In the genomic region with DNA sequence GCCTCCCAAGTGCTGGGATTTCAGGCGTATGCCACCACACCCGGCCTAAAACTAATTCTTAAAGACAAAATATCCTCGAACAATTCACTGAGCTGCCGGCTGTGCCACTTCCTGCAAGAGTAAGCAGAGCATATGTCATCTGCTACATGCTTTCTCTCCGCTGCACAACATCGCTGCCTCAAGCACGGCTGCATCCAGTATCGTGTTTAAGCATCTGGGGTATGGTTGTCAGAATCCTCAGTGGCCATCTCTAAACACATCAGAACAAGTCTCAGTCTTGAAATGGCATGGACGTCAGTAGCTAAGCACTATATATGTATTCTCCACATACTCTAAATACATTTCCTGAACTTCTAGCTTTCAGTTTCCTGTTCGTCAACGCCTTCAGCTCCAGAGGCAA, we compare ENCODE assay signal across 9 mouse cellular contexts. TPM values are rescaled to one million over a fixed set of nuclear protein-coding genes. Genes with fewer than 3 reads are reported as not detected.
A peak's percentile ranks its signal among the peaks of the same experiment; 100 is the strongest.
DNase-seq lines count a peak whose midpoint lies in the region; ATAC-seq lines count a peak whose summit lies in the region.
"Had no signal": no experiment of that assay in that cellular context is flagged by ENCODE, and none has a peak within 500 bp of the region (broad histone marks: within the 10 kb centered on the region; RNA-seq: fewer than 3 reads in every experiment).

No protein-coding gene starts in this region.

- H3K4me2 ChIP-seq in kidney, embryonic 15.5 days, result peak overlapping the region; percentile 36

- DNase-seq in kidney, postnatal 36 days, result no peak
- DNase-seq in T-cell, adult 2 months (ENCODE audit: low spot score), result peak; percentile 60
- DNase-seq in heart, postnatal 4 days, result peak; percentile 26
- peak; percentile 42 to 44 for DNase-seq in natural killer cell, adult 2 months (ENCODE audit: low spot score in 2 of 2)
- no peak for DNase-seq in adrenal gland, postnatal 14 days
- DNase-seq in frontal cortex, postnatal 14 days (ENCODE audit: low spot score in 2 of 2), result no peak
- no peak for DNase-seq in adipocyte (ENCODE audit: low spot score)

- H3K9me3 ChIP-seq in kidney, embryonic 15.5 days (replicated peaks), result no peaks in the 10 kb centered on the region

- no peaks in the 10 kb centered on the region for H3K36me3 ChIP-seq in kidney, embryonic 15.5 days

- 0 out of 2 replicates have a peak overlapping the region, but pooled peaks have one; percentile 5 for H3K4me3 ChIP-seq in kidney, embryonic 15.5 days (replicated peaks)

- no peak for ATAC-seq in kidney, embryonic 15.5 days (replicated peaks; ENCODE audit: low FRiP score)
- ATAC-seq: Patski had no signal

- H3K9ac ChIP-seq in kidney, embryonic 15.5 days, result no peak overlapping the region

- H3K27me3 ChIP-seq in kidney, embryonic 15.5 days, result no peaks in the 10 kb centered on the region
- H3K27me3 ChIP-seq: Patski had no signal

- peaks cover 43% of the 10 kb centered on the region for H3K4me1 ChIP-seq in kidney, embryonic 15.5 days

- WGBS in kidney, embryonic 15.5 days, result 46% methylated on average over 11 of the region's 11 CpGs

- peak overlapping the region; percentile 46 for H3K27ac ChIP-seq in kidney, embryonic 15.5 days

RNA-seq across cellular contexts. Expression of gene Fkbp5, which starts 49.6 kb away (rescaled TPM):
- polyA plus RNA-seq in kidney, embryonic 15.5 days (2015; fragmentation: Nextera tagmentation; extraction: Ambion mirVana), result 31.1 and 35.0 TPM in 2 replicates
- total RNA-seq in heart, postnatal 4 days (2021), result 10 to 100 TPM; 21.4 to 22.0 TPM
- total RNA-seq in adrenal gland, postnatal 14 days (2021), result 73.0 and 118 TPM in 2 replicates

Comparison
In these comparisons a context has a peak if more than half of its experiments do, and no peak if none do; other contexts are left out.
1. DNase-seq: peak in T-cell, adult 2 months (single experiment), heart, postnatal 4 days (single experiment) and natural killer cell, adult 2 months (2 of 2); none in kidney, postnatal 36 days (0 of 2), adrenal gland, postnatal 14 days (single experiment), frontal cortex, postnatal 14 days (0 of 2) and adipocyte (single experiment).